Mouse (Mus musculus) lung, postnatal 36 days (tissue): ENCODE results near the gene Upk1b.

Experiments used
- DNase-seq: peaks from one replicate; pipeline ENCODE4 v3.0.0; 2022; ENCODE audit warnings: mixed read lengths

The Upk1b gene

GRCm38 (mm10) chr16:38760834-38761375, 39.2 kb downstream of the Upk1b start:
- no peak for DNase-seq

DNA sequence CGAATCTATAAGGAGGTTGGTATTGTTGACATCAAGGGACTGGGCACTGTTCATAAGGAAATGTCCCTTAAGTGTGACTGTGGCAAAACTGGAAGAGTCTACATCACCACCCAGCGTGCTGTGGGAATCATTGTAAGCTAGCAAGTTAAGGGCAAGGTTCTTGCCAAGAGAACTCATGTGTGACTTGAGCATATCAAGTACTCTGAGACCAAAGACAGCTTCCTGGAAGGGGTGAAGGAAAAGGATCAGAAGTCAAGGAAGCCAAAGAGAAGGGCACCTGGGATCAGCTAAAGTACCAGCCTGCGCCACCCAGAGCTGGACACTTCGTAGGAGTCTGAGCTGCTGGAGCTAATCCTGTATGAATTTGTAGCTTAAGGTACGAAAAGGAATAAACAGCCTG, 39.9 kb downstream of the Upk1b start:
- no peak for DNase-seq

DNA sequence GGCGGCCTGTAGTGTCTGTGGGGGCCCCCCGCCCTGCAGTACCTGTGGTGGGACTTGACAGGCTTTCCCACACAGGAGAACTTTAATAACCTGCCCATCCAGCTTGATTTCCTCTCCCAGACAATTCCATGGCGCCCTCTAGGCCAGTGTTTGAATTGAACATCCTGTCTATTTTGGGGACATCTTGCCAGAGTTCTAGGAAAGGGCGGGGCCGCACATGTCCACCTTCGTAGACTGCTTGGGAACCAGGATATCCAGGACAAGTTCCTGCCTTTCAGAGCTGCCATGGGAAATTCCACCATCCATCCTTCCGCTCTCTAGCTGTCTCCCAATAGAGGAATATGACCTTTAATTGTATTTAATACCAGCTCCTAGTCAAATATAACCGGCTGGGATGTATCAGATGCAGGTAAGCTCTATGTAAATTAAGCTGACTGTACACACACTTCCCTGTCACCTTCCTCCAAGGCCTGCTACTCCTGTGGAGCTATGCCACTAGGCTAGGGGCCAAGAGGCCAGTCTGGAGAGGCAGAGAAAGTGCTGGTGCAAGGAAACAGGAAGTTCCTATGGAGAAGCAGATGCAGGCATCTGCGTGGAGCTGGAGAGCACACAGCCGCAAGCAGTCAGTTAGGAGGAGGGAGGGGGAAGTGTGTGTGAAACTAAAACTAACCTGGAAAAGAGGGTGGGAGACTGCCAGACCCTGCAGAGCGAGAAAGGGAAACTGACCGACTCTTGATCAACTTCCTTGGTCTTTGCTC, 41.8 kb downstream of the Upk1b start:
- peak; percentile 82 for DNase-seq

- DNase-seq = no peak
These were observed 42.5 kb downstream of the Upk1b start for GRCm38 (mm10) chr16:38757626-38758025.

DNA sequence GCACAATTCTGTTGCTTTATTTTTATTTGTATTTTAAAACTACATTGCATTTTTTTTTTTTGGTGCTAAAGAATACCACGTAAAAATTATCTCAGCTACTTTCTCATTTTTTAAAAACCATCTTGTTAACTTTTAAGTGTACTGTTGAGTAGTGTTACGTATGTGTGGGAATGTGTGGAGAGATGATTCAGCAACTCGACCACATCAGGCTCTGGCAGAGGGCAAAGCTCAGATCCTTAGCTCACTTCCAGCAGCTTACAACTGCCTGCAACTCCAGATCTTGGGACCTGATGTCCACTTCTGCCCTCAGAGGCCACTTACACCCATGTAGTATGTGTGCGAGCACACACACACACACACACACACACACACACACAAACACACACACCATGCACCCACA, 43.6 kb downstream of the Upk1b start:
- no peak for DNase-seq

DNA sequence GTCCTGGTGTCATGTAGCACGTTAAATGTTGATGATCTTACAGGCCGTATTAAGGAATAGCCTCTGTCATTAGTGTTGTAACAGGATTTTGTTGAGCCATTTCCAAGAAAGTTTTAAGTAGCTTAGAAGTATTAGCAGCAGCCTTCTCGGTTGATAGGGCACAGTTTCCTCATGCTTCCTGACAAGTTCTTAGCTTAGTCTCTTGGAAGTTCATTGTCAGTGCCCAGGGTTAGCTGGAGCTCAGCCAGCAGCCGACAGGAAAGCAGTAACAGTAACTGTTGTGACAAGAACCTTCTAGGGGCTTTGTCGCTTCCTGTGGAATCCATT, 44.0 kb downstream of the Upk1b start:
- peak; percentile 90 for DNase-seq

DNA sequence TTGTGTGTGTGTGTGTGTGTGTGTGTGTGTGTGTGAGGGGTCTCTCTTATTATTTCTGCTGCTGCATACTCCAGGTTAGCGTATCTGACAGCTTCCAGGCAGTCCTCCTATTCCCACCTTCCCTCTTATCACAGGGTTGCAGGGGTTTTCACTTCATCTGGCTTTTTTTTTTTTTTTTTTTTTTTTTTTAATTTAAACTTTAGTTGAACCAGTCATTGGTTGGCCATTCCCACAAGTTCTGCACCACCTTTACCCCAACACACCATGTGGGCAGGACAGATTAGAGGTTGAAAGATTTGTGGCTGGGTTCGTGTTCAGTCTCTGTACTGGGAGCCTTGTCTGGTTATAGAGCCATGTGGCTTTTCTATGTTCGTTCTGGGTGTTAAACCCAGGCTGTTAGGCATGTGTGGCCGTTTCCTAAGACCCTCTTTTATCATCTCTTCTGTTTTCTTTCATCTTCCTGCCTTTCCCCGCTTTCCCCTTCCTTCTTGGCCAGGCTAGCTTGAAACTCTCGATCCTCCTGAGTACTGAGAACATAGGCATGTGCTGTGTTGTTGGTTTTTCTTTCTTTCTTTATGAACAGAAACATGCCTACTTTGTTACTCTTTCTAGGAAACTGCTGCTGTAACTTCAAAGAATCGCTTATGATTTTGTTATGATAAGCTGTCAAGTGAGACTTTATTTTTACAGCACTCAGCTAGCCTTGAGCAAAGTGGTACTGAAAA, 44.5 kb downstream of the Upk1b start:
- no peak for DNase-seq

DNA sequence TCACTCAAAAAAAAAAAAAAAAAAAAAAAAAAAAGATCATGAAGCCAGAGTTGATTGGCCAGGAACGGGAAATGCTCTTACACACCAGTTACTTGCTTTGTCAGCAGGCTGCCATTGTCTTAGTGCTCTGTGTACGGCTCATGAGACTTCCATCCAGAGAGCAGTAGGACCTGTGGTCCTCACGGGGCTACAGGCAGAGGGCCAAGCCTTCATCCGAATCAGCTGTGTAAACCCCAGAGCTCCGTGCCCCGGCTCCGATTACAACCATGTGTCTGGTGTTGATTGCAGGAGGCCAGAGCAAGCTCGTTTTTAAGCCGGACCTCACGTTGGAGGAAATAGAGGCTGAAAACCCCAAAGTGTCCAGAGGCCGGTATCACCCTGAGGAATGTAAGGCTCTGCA, 46.5 kb downstream of the Upk1b start:
- no peak for DNase-seq

GRCm38 (mm10) chr16:38750803-38751202, 49.3 kb downstream of the Upk1b start:
- DNase-seq = no peak

DNA sequence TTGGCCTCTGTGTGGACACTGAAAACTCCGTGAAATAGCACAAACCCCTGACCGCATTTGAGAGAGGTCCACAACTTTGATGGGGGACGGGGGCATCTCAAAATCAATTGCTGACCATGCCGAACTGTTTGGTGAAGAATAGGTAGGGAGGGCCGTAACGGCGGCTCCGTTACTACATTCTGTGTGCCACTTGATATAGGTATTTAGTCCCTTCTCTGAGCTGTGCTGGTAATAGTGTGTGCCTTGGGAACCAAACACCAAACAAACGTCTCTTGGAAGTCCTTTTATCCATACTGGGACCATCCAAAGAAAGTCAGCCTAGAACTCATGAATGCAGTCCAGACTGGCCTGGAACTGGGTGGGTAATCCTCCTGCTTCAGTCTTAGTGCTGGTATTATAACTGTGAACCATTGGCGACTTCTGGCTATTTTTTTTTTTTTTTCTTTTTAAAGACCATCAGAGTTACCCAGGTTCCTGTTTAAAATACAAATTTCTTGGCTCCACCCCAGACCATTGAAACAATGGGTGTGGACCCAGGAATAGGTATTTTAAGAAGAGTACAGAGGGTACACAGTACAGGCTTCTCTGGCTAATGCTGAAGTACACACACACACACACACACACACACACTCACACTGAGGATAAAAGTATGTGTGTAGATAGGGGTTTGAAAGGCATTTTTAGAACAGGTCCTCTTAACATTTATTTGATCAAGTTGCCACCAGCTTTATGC, 56.0 kb downstream of the Upk1b start:
- peak; percentile 89 for DNase-seq

GRCm38 (mm10) chr16:38742659-38743131, 57.4 kb downstream of the Upk1b start:
- DNase-seq = peak; percentile 51

- peak; percentile 90 for DNase-seq
These were observed 57.9 kb downstream of the Upk1b start, which contains the start of gene B4galt4 for GRCm38 (mm10) chr16:38742113-38742658. Gene B4galt4 (plus strand): TSS chr16:38742264.

- DNase-seq = no peak
These were observed 58.8 kb downstream of the Upk1b start for GRCm38 (mm10) chr16:38741204-38741903.

- peak; percentile 81 for DNase-seq
These were observed 69.2 kb downstream of the Upk1b start for GRCm38 (mm10) chr16:38730921-38731320.

DNA sequence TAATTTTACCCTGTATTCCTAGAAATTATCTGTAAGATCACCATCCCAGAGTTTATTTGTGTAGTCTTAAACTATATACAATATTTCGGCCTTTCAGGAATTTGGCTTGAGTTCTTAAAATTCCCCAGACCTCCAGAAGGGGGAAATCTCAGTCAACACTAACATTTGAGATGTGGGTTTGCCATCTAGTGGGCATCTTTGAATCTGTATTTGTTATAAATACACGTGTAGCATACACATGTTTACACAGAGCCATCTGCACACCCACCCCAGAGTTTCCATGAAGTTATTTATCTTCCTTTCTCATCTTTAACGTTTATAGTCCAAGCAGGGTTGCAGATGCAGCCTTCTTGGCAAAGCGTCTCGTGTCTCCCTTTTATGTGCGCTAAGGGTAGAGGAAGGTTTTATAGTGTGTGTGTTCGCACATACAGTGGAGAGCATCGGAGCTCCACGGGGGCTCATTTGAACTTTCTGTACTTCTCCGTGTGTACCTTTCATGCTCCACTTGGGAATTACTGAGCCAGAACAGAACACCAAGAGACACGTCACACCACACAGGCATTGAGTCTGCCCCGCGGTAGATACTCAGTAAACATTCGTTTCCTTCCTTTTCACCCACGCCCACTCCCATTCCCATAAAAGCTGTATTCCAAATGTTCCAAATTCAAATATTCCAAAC, 70.4 kb downstream of the Upk1b start:
- peak; percentile 88 for DNase-seq

DNA sequence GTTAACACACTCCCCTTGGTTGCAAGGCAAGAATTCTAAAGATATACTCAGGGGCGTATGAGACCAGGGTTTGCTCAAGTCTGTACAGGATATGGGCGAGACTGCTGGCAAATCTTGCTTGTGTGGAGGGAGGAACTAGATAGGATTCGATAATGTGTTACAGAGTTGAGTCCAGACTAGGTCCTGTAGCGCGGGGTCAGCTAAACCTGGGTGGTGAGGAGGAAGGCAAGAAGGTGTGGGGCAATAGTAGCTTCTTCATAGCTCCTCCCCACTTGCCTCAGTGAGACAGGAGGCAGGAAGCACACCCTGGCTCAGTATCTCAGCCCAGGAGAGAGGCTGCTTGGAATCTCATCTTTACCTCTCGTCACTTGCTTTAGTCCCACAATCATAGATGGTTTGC, 71.0 kb downstream of the Upk1b start:
- no peak for DNase-seq

DNA sequence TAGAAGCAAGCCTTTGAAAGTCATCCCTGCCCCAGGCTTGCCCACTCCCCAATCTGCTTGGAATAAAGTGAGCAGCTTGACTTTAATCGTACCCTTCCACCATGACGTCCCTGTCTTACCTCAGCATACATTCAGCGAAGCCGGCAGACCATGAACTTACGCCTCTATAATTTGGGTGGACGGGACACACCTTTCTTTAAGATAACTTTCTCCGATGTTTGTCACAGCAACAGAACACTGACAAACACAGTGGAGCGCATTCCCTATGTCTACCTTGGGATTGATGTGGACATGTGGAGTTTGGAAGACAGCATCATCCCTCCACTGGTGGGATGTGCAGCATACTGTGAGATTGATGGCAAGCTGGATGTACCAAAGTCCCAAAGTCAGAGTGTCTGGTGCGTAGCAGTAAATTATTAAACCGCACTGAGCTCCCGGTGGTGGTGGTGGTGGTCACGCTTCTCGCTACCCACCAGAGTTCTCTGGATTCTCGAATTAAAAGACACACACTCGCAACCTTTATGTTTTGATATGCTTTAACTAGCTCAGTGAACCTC, 71.5 kb downstream of the Upk1b start:
- no peak for DNase-seq

- DNase-seq = peak; percentile 76
These were observed 75.2 kb downstream of the Upk1b start for GRCm38 (mm10) chr16:38724974-38725373.

- DNase-seq = no peak
These were observed 75.9 kb downstream of the Upk1b start for GRCm38 (mm10) chr16:38724256-38724655.
